Comparison of ENCODE assay signal across 8 mouse cellular contexts in the genomic region with DNA sequence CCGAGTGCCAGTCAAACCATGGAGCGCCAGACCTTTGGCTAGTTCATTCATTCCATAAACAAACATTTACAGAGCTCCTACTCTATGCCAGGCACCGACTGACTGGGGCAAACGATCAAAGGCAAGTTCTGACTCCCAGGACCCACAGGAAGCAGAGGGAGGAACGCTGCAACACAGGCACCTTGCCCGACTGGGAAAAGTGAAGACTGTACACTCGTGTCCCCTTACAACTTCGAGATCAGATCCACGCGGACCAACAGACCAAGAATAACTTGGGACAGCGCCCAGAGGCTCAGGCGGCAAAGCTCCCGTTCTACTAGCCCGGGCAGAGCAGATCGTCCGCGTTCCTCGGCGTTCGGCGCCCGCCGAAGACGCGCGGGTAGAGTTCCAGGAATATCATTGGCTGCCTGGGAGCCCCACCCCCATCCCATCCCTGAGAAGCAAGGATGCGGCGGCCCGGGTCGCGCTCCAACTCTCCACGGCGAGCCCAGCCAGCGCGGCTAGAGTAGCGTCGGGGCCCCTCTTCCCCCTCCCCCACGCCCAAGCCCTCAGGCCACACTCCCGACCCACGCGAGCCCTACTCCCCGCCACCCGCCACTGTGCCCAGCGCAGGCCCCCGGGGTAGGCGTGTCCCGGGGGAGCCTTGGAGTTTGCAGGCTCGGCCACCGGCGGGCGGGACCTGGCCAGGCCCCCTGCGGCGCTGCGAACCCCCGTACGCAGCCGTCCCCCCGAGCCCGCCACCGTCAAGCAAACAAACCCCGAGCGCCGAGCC. TPM values are rescaled to one million over a fixed set of nuclear protein-coding genes. Genes with fewer than 3 reads are reported as not detected.
DNase-seq lines count a peak whose midpoint lies in the region; ATAC-seq lines count a peak whose summit lies in the region.

No protein-coding gene starts in this region.

- peak overlapping the region; percentile 98 for H3K4me2 ChIP-seq in hindbrain, embryonic 11.5 days (replicated peaks; ENCODE audit: low read depth, low read length)

- WGBS in hindbrain, embryonic 11.5 days: under 1% methylated on average over 56 of the region's 63 CpGs

- no peaks in the 10 kb centered on the region for H3K9me3 ChIP-seq in hindbrain, embryonic 11.5 days (ENCODE audit: control insufficient read depth, low read length)
- no peaks in the 10 kb centered on the region for H3K9me3 ChIP-seq in megakaryocyte, embryonic 14.5 days

- DNase-seq in left cerebral cortex, adult 18-20 months (ENCODE audit: low spot score in 2 of 2): peak; percentile 24 to 48
- DNase-seq in left cerebral cortex, adult 11 months (ENCODE audit: low spot score): no peak
- peak; percentile 50 for DNase-seq in cerebellum, adult 9-11 months
- peak; percentile 87 for DNase-seq in hindbrain, embryonic 11.5 days (ENCODE audit: low spot score)
- DNase-seq in left cerebral cortex, postnatal 14 days (ENCODE audit: low spot score in 2 of 2): peak; percentile 54 to 57
- peak; percentile 70 for DNase-seq in right cerebral cortex, postnatal 4 days

- peak overlapping the region; percentile 57 for H3K9ac ChIP-seq in hindbrain, embryonic 11.5 days (ENCODE audit: low read depth, low read length)

- H3K4me3 ChIP-seq in hindbrain, embryonic 11.5 days (ENCODE audit: low read depth, low read length): peak overlapping the region; percentile 74
- peak overlapping the region; percentile 94 for H3K4me3 ChIP-seq in megakaryocyte, embryonic 14.5 days (replicated peaks)

- no peaks in the 10 kb centered on the region for H3K36me3 ChIP-seq in hindbrain, embryonic 11.5 days (ENCODE audit: control insufficient read depth, insufficient read depth, low read length)
- no peaks in the 10 kb centered on the region for H3K36me3 ChIP-seq in megakaryocyte, embryonic 14.5 days (replicated peaks; ENCODE audit: low read length)

- peak overlapping the region; percentile 47; the same call in 1 of the 2 replicates for H3K27ac ChIP-seq in hindbrain, embryonic 11.5 days (ENCODE audit: low read depth, low read length)

- ATAC-seq in frontal cortex, adult (ENCODE audit: low TSS enrichment): peak; percentile 79
- ATAC-seq in hindbrain, embryonic 11.5 days (ENCODE audit: low FRiP score): peak; percentile 83

- H3K27me3 ChIP-seq in hindbrain, embryonic 11.5 days (ENCODE audit: control insufficient read depth, insufficient read depth, low read length): no peaks in the 10 kb centered on the region
- peaks cover 61% of the 10 kb centered on the region for H3K27me3 ChIP-seq in megakaryocyte, embryonic 14.5 days (replicated peaks)

- intact Hi-C loops in left cerebral cortex, postnatal 14 days (cut with DNase I): loop anchor here (5.0 kb wide), 1 partner anchor 40 kb away; no protein-coding TSS in a partner anchor

- H3K4me1 ChIP-seq in hindbrain, embryonic 11.5 days (replicated peaks; ENCODE audit: control insufficient read depth, insufficient read depth, low read length): peaks cover 8% of the 10 kb centered on the region
- H3K4me1 ChIP-seq in megakaryocyte, embryonic 14.5 days: peaks cover 33% of the 10 kb centered on the region

RNA-seq across cellular contexts. Expression of a gene that starts 0.9 kb away (rescaled TPM):
- total RNA-seq in left cerebral cortex, adult 18-20 months (2021): 10 to 100 TPM; 18.7 to 21.5 TPM
- polyA plus RNA-seq in hindbrain, embryonic 11.5 days (2014; fragmentation: Nextera tagmentation; extraction: Ambion mirVana): 8.4 and 8.8 TPM in 2 replicates
- 10 to 100 TPM; 21.0 to 23.5 TPM for total RNA-seq in left cerebral cortex, postnatal 14 days (2021)
- polyA plus RNA-seq in megakaryocyte, embryonic 14.5 days (2012; ENCODE audit: insufficient read depth, low replicate concordance): 0.87 and 1.3 TPM in 2 replicates

RNA-seq across cellular contexts. Expression of a gene that starts 26.7 kb away (rescaled TPM):
- total RNA-seq in left cerebral cortex, adult 18-20 months (2021): 100 to 1,000 TPM; 203 to 223 TPM
- 749 and 752 TPM in 2 replicates for polyA plus RNA-seq in hindbrain, embryonic 11.5 days (2014; fragmentation: Nextera tagmentation; extraction: Ambion mirVana)
- 100 to 1,000 TPM; 181 to 206 TPM for total RNA-seq in left cerebral cortex, postnatal 14 days (2021)
- polyA plus RNA-seq in megakaryocyte, embryonic 14.5 days (2012; ENCODE audit: insufficient read depth, low replicate concordance): 2,557 and 3,321 TPM in 2 replicates
